Mouse (Mus musculus) left cerebral cortex, adult 18-20 months (tissue): ENCODE measurements at regions not wholly inside any gene's neighbourhood (a gene's known extent, or its start where the extent isn't known, plus 50 kb on each side); places are given as distances from the start of the nearest gene placed in this dataset.

Source experiments
- microRNA-seq, 2 experiments: library from miRNA; unstranded; fragments of <30 nt; microRNA quantifications; one replicate each; pipeline ENCODE4 v1.2.0; 2021

Small RNA genes in the stretch of these regions (microRNA-seq; reads per million reads assigned to microRNA genes)
- gene Gm23881: 0 reads per million in 2 experiments
